Mouse (Mus musculus) embryo, embryonic 11.5 days (tissue): ENCODE measurements around the gene Nxpe4.
"Not testable (repeated sequence)": the region's sequence is repeated elsewhere in the genome, so short reads cannot be mapped to it uniquely, and the experiment has no call there.

Source experiments
- DNase-seq: peaks from one replicate; pipeline ENCODE4 v3.0.0-alpha.2; 2012; ENCODE audit warnings: low read depth, low spot score

Nxpe4 gene

DNA sequence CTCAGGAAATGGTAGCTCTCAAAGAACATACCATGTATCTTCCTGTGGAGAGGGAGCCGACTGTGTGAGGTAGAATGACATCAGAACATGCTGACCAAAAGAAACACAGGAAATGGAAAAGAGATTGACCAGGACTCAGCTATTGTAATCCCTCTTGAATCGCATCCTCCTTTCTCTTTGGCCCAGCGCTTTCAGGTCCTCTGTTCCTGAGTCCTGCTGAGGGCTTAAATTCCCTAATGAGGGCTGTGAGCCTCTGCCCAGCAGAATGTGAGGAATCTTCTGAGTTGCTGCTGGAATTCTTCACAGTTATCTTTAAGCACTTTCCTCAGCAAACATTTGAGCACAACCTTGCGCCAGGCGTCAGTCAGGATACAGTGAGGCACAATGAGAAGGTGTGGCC is 78.6 kb downstream of the Nxpe4 start:
- DNase-seq, result no peak

DNA sequence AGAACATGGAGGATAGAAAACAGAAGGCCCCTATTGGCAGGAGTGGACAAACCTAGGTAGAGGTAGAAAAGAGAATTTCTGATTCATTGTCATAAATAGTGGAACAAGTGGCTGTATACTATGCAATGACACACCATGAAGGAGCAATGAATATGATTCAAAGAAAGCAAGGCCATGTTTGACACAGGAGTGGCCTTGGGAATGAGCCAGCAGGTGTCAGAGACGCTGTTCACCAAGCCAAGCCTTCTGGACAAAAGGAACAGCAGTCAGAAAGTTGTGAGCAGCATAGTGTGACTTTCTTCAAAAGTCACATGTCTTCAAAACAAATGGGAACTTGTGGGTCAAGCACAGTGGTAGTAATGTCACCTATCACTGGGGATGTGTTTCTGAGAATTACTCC is 80.0 kb downstream of the Nxpe4 start:
- DNase-seq, result no peak

DNA sequence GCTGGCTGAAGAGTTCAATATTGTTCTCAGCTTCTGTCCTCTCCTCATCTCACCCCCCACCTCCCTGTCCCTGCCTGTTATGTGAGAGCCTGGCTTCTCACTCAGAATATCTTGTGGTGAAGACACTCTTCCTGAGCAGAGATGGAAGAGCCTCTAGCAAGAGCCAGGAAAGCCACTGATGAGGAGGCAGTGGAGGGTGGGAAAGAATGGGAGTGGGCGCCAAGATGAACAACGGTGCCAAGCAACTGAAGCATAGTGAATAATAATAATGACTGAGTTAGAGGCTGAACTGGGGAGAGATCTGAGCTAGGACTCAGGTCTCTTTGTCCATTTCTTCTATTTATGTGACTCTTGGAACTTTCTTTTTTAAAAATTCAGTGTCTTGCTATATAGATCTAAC is 80.9 kb downstream of the Nxpe4 start:
- no peak for DNase-seq

DNA sequence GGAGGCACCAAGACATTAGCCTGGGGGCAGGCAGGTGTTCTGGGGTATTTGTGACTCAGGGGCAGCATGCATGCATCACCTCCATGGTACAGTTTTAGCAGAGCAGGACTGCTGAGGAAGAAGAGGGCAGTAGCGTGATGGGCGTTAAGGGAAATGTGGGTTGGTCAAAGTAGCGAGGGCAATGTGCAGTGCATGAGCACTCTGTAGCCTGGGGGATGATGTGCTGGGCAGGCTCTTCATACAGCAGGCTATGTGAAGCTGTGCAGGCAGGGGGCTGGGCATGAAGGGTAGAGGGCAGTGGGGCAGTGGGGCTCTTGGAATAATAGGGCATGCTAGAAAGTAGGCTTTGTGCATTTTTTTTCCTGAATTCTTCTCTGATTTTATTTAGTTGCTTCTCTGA is 82.4 kb downstream of the Nxpe4 start:
- DNase-seq, result no peak

DNA sequence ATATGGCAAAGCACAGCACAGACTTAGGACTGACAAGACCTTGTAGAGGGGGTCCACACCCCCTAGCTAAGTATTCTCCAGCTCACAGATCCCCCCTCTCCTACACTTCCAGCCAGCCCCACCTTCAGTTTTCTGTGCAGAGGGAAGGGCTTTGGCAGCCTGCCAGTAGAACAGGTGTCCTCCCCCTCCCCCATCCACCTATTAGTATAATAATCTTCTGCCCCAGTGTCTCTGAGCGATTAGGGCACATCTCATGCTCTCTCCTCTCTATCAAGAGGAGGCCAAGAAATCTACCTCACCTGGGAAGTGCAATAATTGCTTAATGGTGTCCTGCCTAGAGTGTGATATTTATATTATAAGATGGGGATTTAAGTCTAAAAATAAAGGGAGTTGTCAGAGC is 83.7 kb downstream of the Nxpe4 start:
- DNase-seq, result no peak

DNA sequence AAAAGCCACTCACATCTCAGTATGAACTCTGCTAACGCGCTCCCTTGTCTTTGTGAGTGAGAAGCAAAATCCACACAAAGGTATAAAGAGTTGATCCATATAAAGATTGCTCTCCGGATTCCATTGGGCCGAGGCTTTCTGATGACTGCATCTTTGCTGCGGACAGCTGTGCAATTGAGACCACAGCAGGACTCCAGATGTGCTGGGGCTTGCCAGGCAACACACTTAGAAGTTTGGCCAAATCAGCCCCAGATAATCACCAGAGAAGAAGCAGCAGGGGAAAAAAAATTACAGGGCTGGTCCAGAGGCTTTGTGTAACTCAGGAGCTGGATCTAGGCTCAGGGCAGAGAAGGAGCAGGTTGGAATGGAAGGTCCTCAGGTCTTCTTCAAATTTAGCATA is 85.5 kb downstream of the Nxpe4 start:
- DNase-seq, result no peak

DNA sequence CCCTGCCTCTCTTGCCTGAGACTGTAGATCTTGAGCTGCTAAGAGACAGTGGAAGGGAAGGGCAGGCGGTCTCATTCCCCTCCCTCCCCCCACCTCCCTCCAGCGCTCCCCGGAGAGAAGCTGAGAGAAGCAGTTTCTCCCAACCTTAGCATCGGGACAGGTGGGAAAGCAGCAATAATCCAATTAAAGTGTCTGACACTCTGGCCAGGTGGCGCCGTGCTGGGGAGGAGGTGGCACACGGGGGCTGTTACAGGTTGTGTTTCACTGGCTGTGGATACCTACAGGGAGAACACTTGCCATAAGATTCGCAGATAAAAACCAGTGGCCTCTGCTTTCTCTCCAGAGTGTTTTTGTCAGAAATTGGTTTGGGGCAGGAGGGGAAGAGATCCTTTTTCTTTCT is 90.4 kb downstream of the Nxpe4 start:
- DNase-seq, result no peak

DNA sequence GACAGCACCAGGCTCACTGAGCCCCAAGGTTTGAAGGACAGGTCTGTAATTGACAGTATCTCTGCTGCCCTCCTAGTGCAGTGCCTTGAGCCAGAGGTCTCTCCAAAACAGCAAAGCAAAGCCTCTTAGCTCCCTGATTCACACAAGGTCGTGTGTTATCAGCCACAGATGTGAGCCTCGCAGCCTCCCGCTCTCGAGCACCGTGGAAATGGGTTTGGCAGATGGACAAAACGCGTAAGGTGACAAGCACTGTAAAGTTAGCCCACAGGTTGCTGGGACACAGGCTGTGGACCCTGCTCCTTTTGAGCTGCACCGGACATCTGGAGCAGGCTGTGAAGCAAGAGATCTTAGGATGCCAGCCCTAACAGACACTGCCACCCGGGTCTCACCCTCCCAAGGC is 95.2 kb downstream of the Nxpe4 start:
- no peak for DNase-seq

DNA sequence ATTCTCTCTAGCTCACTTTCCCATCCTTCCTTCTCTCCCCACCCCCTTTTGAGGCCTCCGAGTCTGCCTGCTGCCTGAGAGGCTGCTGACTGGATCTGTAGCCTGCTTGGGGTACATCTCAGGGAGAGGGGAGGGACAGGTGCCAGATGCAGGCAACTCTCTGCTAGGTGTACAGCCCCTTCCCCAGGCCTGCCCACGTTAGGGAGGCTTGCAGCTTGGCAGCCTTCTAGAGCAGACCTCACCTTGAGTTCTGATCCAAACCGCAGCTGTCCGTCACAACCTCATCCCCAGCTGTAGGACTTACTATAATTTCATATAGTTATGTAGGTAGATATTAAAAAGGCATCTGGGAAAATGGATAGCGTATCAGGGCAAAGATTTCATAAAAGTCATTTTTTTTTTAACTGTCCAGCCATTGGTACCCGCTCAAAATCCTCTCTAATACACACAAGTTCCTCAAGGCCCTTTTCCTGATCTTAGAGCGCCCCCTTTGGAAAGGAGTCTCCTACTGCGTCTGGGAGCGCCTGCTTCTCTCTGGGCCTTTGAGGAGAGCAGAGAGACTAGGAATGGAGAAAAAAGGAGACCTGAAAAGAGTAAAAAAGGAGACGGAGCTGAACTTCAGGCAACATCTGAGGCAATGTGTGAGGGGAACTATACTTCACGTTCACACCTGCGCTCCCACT is 96.1 kb downstream of the Nxpe4 start:
- DNase-seq, result peak; percentile 54

DNA sequence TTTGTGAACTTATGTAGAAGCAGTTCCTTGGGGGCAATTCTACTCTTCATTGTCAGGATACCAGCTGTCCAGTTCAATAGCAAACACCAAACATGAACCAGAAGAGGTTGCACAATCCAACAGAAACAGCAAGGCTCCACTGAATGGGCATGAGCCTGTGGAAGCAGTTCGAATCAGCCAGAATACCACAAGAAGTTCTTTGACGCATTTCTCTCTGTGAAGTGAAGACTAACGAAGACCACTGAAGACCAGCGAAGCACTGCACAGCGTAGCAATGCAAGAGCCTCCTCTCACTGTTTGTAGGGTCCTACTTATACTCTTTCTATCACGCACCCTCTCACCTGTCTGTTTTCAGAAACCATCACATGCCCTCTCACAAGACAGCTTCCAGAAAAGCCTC is 102.8 kb downstream of the Nxpe4 start:
- DNase-seq, result no peak

DNA sequence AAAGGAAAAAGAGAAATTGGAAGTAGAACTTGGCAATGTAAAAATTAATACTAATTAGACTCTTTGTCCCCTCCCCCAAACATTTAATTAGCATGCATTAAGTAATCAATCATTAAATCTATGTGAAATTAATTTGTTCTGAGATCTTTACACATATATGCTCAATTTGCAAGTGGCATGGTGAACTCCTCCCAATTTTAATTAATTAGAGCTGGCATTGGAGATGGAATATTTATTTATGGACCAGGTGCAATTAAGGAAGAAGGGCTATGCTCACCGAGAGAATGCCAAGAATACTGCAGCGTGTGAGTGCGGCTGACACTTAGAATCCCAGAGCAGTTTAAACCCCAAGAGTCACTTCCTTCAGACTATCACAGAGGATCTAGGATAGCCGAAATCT is 103.7 kb downstream of the Nxpe4 start:
- DNase-seq, result no peak

DNA sequence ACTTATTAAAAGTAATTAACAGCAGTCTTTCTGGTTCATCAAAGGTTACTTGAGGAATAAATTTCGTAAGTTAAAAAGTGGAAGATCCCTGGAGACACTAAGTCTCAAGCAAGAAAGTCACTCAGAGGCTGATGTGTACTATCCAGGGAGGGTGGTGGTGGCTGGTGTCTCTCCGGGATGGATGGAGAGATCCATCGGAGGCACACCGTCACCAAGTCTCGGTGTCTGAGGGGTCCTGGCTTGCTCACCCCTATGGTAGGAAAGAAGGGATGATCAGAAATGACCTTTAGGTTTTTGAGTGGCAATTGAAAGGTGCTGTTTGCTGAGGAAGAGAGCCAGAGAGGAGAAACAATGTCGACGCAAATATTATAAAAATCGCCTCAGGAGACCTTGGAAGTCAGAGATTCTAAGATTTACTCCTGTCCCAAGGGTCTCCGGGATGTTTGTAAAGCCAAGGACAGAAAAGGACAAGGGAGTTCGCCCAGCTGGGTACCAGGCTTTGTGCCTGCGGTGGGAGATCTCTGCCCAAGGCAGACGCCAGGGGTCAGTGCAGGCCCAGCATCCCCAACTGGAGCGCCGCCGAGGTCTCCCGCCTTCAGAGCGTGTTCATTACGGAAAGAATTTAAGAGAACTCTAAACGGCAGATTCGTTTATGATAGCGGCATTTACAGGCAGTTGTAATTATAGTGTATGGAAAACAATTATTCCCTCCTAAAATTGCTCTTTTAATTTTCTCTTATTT is 104.6 kb downstream of the Nxpe4 start:
- DNase-seq, result peak; percentile 74

DNA sequence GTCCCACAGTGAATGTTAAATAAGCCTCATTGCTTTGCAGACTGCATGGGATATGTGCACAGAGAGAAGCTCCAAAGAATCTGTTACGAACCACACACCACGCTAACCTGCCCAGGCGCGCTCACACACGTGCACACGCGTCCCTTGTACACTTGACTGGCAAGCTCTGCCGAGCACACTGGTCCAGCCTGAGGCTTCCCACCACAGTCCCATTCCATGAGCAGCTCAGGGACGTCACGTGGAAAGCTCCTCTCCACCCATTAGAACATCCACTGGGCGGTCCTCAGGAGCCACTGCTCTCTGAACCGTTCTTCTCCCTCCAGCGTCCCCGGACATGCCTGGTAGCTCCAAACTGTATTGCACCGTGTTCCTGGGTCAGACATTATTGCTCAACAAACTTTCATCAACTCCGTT is 105.2 kb downstream of the Nxpe4 start:
- DNase-seq, result peak; percentile 35

DNA sequence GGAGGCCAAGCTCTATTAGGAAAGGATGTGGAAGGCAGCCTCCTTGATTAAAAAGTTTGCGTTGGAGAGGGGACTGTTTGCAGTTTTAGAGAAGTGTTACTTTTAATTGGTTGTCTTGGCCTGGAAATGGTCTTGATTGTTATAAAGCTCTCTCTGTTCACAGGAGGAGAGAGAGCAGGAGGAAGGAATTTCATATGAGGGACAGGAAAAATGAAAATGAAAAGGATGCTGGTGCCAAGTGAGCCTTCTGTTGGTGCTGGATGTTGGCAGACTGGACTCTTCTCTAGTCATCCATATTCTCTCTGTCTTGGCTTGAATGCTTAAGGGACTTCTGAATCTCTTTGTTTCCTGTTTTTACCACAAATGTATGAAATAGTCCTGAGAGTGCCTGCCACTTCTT is 106.1 kb downstream of the Nxpe4 start:
- DNase-seq, result no peak

DNA sequence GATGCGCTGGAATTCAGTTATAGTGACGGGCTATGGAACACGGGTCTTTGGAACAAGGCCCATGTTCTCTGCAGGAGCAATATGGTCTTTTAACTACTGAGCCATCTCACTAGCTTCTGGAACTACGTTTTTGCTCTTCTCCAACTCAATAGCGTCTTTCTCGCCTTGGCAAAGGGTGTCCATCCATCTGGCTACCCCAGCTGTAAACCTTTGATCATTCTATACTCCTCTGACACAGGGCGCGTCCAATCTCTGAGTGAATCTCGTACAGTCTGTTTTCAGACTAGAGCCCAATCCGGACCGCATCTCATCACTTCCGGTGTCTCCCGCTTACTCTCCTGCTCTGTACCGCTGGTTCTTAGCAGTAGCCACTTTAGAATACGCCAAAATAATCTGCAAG is 115.0 kb downstream of the Nxpe4 start:
- no peak for DNase-seq

DNA sequence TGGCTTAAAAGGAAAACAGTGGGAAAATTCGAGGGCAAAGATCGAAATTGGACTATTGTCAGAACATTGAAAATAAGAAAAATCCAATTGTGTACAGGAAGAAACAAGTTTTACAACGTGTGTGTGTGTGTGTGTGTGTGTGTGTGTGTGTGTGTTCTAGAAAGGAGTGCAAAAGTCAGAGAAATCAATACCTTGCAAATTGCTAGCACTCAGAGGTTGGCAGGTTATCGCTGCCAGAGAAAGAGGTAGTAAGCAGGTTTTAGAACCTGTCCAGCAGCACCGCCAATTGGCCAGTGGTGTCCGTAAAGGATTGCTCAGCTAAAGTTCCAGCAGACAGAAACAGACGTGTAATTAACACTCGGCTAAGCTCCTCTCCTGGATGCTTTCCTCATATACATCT is 122.4 kb downstream of the Nxpe4 start:
- no peak for DNase-seq

DNA sequence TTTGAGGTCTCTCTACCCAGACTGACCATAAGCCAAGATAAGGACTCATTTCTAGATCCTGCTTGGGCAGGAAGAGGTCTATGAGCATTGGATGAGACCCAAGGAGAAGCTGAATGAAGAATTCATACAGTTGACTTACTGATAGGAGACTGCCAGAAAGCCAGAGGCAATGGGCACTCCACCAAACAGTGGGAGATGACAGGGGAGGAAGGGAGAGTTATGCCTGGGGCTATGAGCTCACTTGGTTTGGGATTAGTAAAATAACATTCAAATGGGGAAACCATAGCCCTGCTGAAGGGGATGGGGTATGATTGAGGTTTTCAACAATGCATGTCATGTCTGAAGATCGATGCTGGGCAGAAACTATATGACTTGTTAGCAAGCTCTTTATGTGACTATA is 128.5 kb downstream of the Nxpe4 start:
- DNase-seq, result no peak

DNA sequence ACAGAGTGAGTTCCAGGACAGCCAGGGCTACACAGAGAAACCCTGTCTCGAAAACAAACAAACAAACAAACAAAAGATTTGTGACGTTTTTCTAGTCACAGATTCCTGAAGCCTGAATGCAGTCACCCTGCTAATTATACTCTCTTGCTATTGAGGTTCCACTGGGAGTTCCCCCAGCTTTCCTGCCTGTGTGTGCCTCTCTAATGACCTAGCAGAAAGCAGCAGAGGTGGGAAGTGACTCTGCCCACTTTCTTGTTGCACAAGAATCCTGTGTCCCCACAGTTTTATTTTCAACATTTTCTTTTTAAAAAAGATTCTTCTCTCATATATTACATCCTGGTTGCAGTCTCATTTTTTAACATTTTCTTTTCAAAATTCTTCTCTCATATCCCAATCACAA is 132.9 kb downstream of the Nxpe4 start:
- DNase-seq, result no peak

DNA sequence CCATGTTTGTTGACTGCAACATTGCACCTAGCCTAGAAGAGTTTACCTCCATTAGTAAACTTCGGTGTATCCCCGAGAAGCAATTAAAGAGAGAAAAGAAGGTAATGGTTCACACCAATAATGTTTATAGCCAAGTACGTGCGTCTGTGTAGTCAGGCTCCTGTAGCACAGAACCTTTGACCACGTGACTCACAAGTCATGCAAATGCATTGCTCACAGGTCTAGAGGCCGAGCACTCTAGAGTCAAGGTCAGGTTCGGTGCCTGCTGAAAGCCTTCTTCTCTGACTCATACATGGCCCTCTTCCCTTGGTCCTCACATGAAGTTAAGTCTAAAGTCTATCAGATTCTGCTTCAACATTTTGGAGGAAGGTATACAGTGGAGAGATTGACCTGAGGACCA is 137.2 kb downstream of the Nxpe4 start:
- no peak for DNase-seq

DNA sequence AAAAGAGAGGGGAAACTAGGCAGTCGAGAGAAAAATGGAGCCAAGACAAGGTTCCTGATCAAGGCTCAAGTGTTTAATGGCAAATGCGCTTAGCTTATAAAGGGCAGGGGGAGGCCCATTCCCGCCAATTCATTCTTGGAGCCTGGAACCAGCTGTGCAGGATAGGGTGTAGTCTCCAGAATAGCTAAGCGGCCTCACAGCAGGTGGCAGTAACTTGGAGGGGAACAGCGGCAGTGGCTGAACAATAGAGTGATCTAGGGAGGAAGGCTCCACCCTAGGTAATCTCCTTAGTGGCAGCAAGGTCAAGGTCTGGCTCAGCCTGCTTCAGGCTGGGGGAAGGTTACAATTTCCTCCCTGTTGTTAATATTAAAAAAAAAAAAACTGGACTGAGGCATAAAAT is 141.7 kb downstream of the Nxpe4 start:
- DNase-seq, result not testable (repeated sequence)

DNA sequence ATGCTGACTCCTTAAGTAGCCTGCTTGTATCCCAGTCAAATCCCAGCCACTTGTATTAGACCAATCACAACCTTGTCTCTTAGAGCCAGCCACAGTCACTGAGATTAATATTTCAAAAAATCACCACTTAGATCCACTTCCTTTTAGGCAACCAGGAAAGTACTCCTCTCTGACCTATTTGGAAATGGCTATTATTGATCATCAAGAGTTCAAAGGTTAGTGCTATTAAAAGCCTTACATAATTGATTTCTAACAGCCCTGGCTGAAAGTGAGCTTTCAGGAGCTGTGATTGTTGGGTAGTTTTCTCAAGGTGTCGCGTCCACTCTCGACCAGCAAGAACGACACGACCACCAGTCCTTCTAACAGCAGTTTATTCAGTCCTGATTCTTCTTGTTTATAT is 149.4 kb downstream of the Nxpe4 start:
- DNase-seq, result no peak

DNA sequence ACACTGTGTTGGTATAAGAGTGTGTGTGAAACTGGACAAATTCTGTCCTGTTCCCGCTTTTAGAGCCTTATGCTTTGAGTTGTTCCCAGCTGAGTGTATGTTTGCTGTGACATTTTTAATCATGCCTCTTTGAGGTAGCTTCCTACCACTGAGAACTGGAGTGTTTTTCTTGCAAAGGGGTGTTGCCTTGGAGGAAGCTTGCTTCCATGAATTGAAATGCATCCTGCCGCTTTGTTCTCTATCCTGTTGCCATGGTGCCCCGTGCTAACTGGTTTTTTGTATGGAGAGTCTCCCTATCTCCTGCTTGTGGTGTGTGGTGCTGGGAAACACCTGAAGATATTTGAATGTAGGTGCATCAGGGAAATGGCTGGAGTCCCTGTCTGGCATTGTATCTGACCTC is 152.4 kb downstream of the Nxpe4 start:
- DNase-seq, result no peak

DNA sequence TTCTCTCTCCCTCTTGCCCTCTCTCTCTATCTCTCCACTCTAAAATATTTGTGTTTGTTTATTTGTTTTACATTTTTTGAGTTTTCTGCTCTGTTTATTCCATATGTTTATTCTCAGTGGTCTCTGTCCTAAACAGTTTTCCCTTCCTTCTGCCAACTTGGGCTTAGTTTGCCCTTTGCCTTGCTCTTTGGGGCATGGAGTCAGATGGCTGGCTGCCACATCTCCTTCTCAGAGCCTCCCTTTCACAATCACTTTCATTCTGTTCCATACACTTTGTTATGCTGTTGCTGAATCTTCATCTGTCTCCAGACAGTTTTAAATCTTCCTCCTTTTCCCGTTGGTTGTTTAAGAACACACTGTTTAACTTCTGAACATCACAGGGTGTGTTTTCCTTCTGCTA is 154.0 kb downstream of the Nxpe4 start:
- no peak for DNase-seq

DNA sequence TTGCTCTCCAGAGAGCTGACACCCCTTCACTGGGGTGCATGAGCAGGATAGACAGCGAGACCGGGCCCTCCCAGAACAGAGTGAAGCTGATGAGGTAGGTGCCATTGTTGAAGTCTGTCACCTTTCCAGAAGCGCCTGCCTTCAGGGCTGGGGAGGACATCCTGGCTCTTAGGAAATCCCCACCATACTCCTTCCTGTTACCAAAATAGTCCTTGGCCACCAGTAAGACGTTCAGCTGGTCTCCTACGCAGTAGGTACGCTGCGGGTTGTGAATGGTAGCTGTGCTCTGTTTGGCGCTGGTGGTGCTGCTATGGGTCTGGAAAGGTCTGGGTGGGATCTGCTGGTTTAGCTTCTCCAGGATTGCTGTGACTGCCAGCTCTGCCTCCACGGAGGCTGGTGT is 164.5 kb downstream of the Nxpe4 start:
- DNase-seq, result no peak
